Mouse (Mus musculus) liver, postnatal 0 days (tissue): Measurements from ENCODE around the gene Rexo4. TPM values are rescaled to one million over a fixed set of nuclear protein-coding genes. Genes with fewer than 3 reads are reported as not detected.

Source experiments
- ATAC-seq: fragments of 200-750 bp; cut with Nextera tagmentation; 2 replicates; pipeline ENCODE4 v1.8.0; 2017; ENCODE audit warnings: mild to moderate bottlenecking, moderate library complexity
- DNase-seq: peaks from one replicate; pipeline ENCODE4 v3.0.0-alpha.2; 2016
- H3K27ac ChIP-seq: fragments of 300-500 bp; sonication (generic); 2 replicates; pipeline ENCODE4 v1.5.1; 2014; ENCODE audit warnings: antibody characterized with exemption, moderate library complexity, mild to moderate bottlenecking, low read depth
- H3K27me3 ChIP-seq: fragments of 300-500 bp; sonication (generic); 2 replicates; pipeline ENCODE4 v1.6.1; 2014; ENCODE audit warnings: low read length, control low read depth, mixed read lengths; ENCODE audit not compliant: insufficient read depth
- H3K36me3 ChIP-seq: fragments of 300-500 bp; sonication (generic); replicated peaks from 2 replicates; pipeline ENCODE4 v1.6.1; 2014; ENCODE audit warnings: mild to moderate bottlenecking, control low read depth, low read length, moderate library complexity, mixed read lengths; ENCODE audit not compliant: insufficient read depth
- H3K4me1 ChIP-seq: fragments of 300-500 bp; sonication (generic); 2 replicates; pipeline ENCODE4 v1.6.1; 2014; ENCODE audit warnings: antibody characterized with exemption, mild to moderate bottlenecking, control low read depth; ENCODE audit not compliant: insufficient read depth
- H3K4me2 ChIP-seq: fragments of 300-500 bp; sonication (generic); 2 replicates; pipeline ENCODE4 v1.6.1; 2014; ENCODE audit warnings: low read depth, mild to moderate bottlenecking, low read length, moderate library complexity, mixed read lengths
- H3K4me3 ChIP-seq: fragments of 300-500 bp; sonication (generic); 2 replicates; pipeline ENCODE4 v1.5.1; 2014; ENCODE audit warnings: low read depth, low read length
- H3K9ac ChIP-seq: fragments of 300-500 bp; sonication (generic); replicated peaks from 2 replicates; pipeline ENCODE4 v1.6.1; 2014; ENCODE audit warnings: mild to moderate bottlenecking, moderate library complexity
- H3K9me3 ChIP-seq: fragments of 300-500 bp; sonication (generic); 2 replicates; pipeline ENCODE4 v1.6.1; 2016; ENCODE audit warnings: mild to moderate bottlenecking, control low read depth, low read length, mixed read lengths
- CTCF ChIP-seq: sonication (generic); IDR thresholded peaks from 2 replicates; pipeline ENCODE4 v1.5.1; 2016; ENCODE audit warnings: antibody characterized with exemption, low read depth
- EP300 ChIP-seq: IDR thresholded peaks from 2 replicates; pipeline ENCODE4 v1.6.1; 2016; ENCODE audit warnings: antibody characterized with exemption, low read depth, mild to moderate bottlenecking
- WGBS: fragments of 180-500 bp; shearing (Covaris S2); extraction: QIAGEN DNeasy Blood & Tissue Kit; methylation state at CpG from one replicate; pipeline ENCODE4 v1.1.7; 2014; ENCODE audit not compliant: insufficient replicate concordance; 5-methylcytosine and 5-hydroxymethylcytosine counted together
- polyA plus RNA-seq: library from polyadenylated mRNA; unstranded; fragments of >200 nt; fragmentation: Nextera tagmentation; extraction: Ambion mirVana; gene quantifications from 2 replicates; pipeline ENCODE4 v1.2.1, GENCODE M21; 2015

Gene Rexo4
- polyA plus RNA-seq, 1 experiment from 2014 or later, result 14.2 TPM

GRCm38 (mm10) chr2:26935286-26935685 is 28.9 kb downstream of the Rexo4 start:
- peaks cover 21% of the 10 kb centered on the region for H3K4me1 ChIP-seq
- 38% methylated on average over 2 of the region's 2 CpGs for WGBS
- no peak overlapping the region for H3K4me3 ChIP-seq
- peaks cover 5% of the 10 kb centered on the region; the same call in 1 of the 2 replicates for H3K36me3 ChIP-seq
- ATAC-seq (no peak), DNase-seq (no peak)
- H3K27me3 ChIP-seq, result no peaks in the 10 kb centered on the region
- H3K9ac ChIP-seq, result no peak overlapping the region
- TF ChIP-seq EP300 (no peak), CTCF (no peak)
- H3K9me3 ChIP-seq, result no peaks in the 10 kb centered on the region
- no peak overlapping the region for H3K4me2 ChIP-seq
- H3K27ac ChIP-seq, result no peak overlapping the region

GRCm38 (mm10) chr2:26933304-26934055 is 30.7 kb downstream of the Rexo4 start, which contains the start of the genes Surf4 and Stkld1:
Gene Surf4, minus strand, starts transcription at chr2:26933928.
Gene Stkld1, plus strand, starts transcription at chr2:26934047.
- WGBS, result 2% methylated on average over 32 of the region's 70 CpGs
- H3K4me2 ChIP-seq, result peak within 1 kb of the TSS; percentile 94
- peaks cover 34% of the 10 kb centered on the region for H3K4me1 ChIP-seq
- peak within 1 kb of the TSS; percentile 97 for H3K4me3 ChIP-seq
- H3K27ac ChIP-seq, result peak within 1 kb of the TSS; percentile 98
- H3K27me3 ChIP-seq, result no peaks in the 10 kb centered on the region
- H3K9ac ChIP-seq, result peak within 1 kb of the TSS; percentile 100
- TF ChIP-seq CTCF, result no peak
- TF ChIP-seq EP300, result no peak
- peak; percentile 95 for ATAC-seq
- no peaks in the 10 kb centered on the region for H3K9me3 ChIP-seq
- DNase-seq, result peak; percentile 98
- peaks cover 12% of the 10 kb centered on the region for H3K36me3 ChIP-seq

- no peaks in the 10 kb centered on the region for H3K9me3 ChIP-seq
- no peaks in the 10 kb centered on the region for H3K27me3 ChIP-seq
- peak; percentile 38 for ATAC-seq
- H3K36me3 ChIP-seq, result peaks cover 16% of the 10 kb centered on the region
- peaks cover 37% of the 10 kb centered on the region for H3K4me1 ChIP-seq
- peak overlapping the region; percentile 100 for H3K9ac ChIP-seq
- peak overlapping the region; percentile 94 for H3K4me2 ChIP-seq
- no peak for DNase-seq
- WGBS, result 2% methylated on average over 29 of the region's 49 CpGs
- no peak for TF ChIP-seq CTCF
- peak overlapping the region; percentile 98 for H3K27ac ChIP-seq
- peak overlapping the region; percentile 97 for H3K4me3 ChIP-seq
Measured at GRCm38 (mm10) chr2:26932473-26933303, 31.5 kb downstream of the Rexo4 start.

- TF ChIP-seq EP300 (no peak), CTCF (peak; percentile 91)
- H3K9ac ChIP-seq, result 0 out of 2 replicates have a peak overlapping the region, but pooled peaks have one; percentile 27
- H3K36me3 ChIP-seq, result peaks cover 34% of the 10 kb centered on the region
- DNase-seq (peak; percentile 75), ATAC-seq (no peak)
- no peaks in the 10 kb centered on the region for H3K27me3 ChIP-seq
- H3K27ac ChIP-seq, result peak overlapping the region; percentile 23; the same call in 1 of the 2 replicates
- H3K9me3 ChIP-seq, result no peaks in the 10 kb centered on the region
- H3K4me2 ChIP-seq, result 0 out of 2 replicates have a peak overlapping the region, but pooled peaks have one; percentile 16
- WGBS, result 19% methylated on average over 1 of the region's 1 CpGs
- H3K4me3 ChIP-seq, result no peak overlapping the region
- H3K4me1 ChIP-seq, result peaks cover 38% of the 10 kb centered on the region
Measured at GRCm38 (mm10) chr2:26930390-26930789, 33.8 kb downstream of the Rexo4 start.

- TF ChIP-seq CTCF (no peak), EP300 (no peak)
- no peak overlapping the region for H3K4me3 ChIP-seq
- WGBS, result 69% methylated on average over 6 of the region's 6 CpGs
- H3K27me3 ChIP-seq, result no peaks in the 10 kb centered on the region
- H3K9ac ChIP-seq, result 0 out of 2 replicates have a peak overlapping the region, but pooled peaks have one; percentile 13
- no peak overlapping the region for H3K4me2 ChIP-seq
- H3K4me1 ChIP-seq, result peaks cover 34% of the 10 kb centered on the region
- H3K27ac ChIP-seq, result peak overlapping the region; percentile 49; the same call in 1 of the 2 replicates
- DNase-seq (no peak), ATAC-seq (peak; percentile 18; the same call in 1 of the 2 replicates)
- peaks cover 58% of the 10 kb centered on the region for H3K36me3 ChIP-seq
- no peaks in the 10 kb centered on the region for H3K9me3 ChIP-seq
Measured at GRCm38 (mm10) chr2:26927745-26928476, 36.3 kb downstream of the Rexo4 start.
